Mouse (Mus musculus) adrenal gland, postnatal 36 days (tissue): ENCODE measurements at regions not wholly inside any gene's neighbourhood (a gene's known extent, or its start where the extent isn't known, plus 50 kb on each side); places are given as distances from the start of the nearest gene placed in this dataset.

ENCODE experiments used
- DNase-seq, 2 experiments: peaks; one replicate each; pipeline ENCODE4 v3.0.0; 2021; ENCODE audit warnings: mixed read lengths in 1 of 2

GRCm38 (mm10) chr6:52486146-52486545, 154.0 kb downstream of the Hibadh start:
- no peak for DNase-seq

GRCm38 (mm10) chr6:52486655-52487054, 153.5 kb downstream of the Hibadh start:
- DNase-seq: peak; percentile 33 to 38

GRCm38 (mm10) chr6:52487861-52488260, 152.3 kb downstream of the Hibadh start:
- DNase-seq: no peak

GRCm38 (mm10) chr6:52490264-52490775, 149.9 kb downstream of the Hibadh start:
- no peak for DNase-seq

- DNase-seq: no peak
Observed at GRCm38 (mm10) chr6:52495301-52495700, 144.9 kb downstream of the Hibadh start.

GRCm38 (mm10) chr6:52495855-52496254, 144.3 kb downstream of the Hibadh start:
- no peak for DNase-seq
